Mouse (Mus musculus): ENCODE measurements at regions not wholly inside any gene's neighbourhood (a gene's known extent, or its start where the extent isn't known, plus 50 kb on each side); places are given as distances from the start of the nearest gene placed in this dataset.

GRCm38 (mm10) chr8:93591608-93592301 lies 56.1 kb upstream of the Ces5a start:
- H3K4me3 ChIP-seq (ENCODE audit: insufficient read depth in 1 of 2, low read depth in 1 of 2, low read length in 2 of 2, poor library complexity in 1 of 2, severe bottlenecking in 1 of 2): no peak overlapping the region
- H3K27ac ChIP-seq (ENCODE audit: insufficient read depth, low read depth, low read length, poor library complexity, severe bottlenecking): no peak overlapping the region
- peaks cover 0 to 5% of the 10 kb centered on the region in 2 experiments; a peak in 2 of 4 replicates for H3K4me1 ChIP-seq (ENCODE audit: control insufficient read depth in 2 of 2, insufficient read depth in 2 of 2, low read length in 2 of 2, poor library complexity in 1 of 2)
- H3K36me3 ChIP-seq (ENCODE audit: control insufficient read depth, insufficient read depth, low read length, poor library complexity, severe bottlenecking): no peaks in the 10 kb centered on the region
- H3K9ac ChIP-seq (ENCODE audit: insufficient read depth, low read depth, low read length, poor library complexity, severe bottlenecking): no peak overlapping the region
- DNase-seq (ENCODE audit: low read depth, low spot score): peak; percentile 84
- TF ChIP-seq HCFC1 (IDR thresholded peaks at IDR 0.05; ENCODE audit: borderline replicate concordance, insufficient read depth, low read length): no peak
- no peak for TF ChIP-seq CHD2 (IDR thresholded peaks at IDR 0.05; ENCODE audit: low read depth, low read length)
- no peak for TF ChIP-seq ZNF384 (IDR thresholded peaks at IDR 0.05; ENCODE audit: low read depth, low read length)
- no peak for TF ChIP-seq MAFK (IDR thresholded peaks at IDR 0.05; ENCODE audit: insufficient read depth, low read depth, low read length)
- TF ChIP-seq ZC3H11A (IDR thresholded peaks at IDR 0.05; ENCODE audit: borderline replicate concordance, low read depth, low read length): peak; percentile 50
- no peaks in the 10 kb centered on the region for H3K9me3 ChIP-seq (ENCODE audit: control insufficient read depth, insufficient read depth, low read depth, low read length)
- in situ Hi-C loops (cut with MboI; ENCODE audit: low sequenced_read_pairs in 2 of 2, unreplicated experiment in 2 of 2): loop anchor here (10.0 to 25.0 kb wide), 2 partner anchors 613 to 621 kb away; partner anchors contain the start of gene Nup93 (in 1 of the 2)

GRCm38 (mm10) chr8:93592302-93592651 lies 56.6 kb upstream of the Ces5a start:
- Histone ChIP-seq H3K9ac (ENCODE audit: insufficient read depth, low read depth, low read length, poor library complexity, severe bottlenecking) (no peak overlapping the region), H3K4me3 (ENCODE audit: insufficient read depth in 1 of 2, low read depth in 1 of 2, low read length in 2 of 2, poor library complexity in 1 of 2, severe bottlenecking in 1 of 2) (no peak overlapping the region), H3K36me3 (ENCODE audit: control insufficient read depth, insufficient read depth, low read length, poor library complexity, severe bottlenecking) (no peaks in the 10 kb centered on the region), H3K4me1 (ENCODE audit: control insufficient read depth in 2 of 2, insufficient read depth in 2 of 2, low read length in 2 of 2, poor library complexity in 1 of 2) (peaks cover 0 to 5% of the 10 kb centered on the region in 2 experiments; a peak in 2 of 4 replicates), H3K27ac (ENCODE audit: insufficient read depth, low read depth, low read length, poor library complexity, severe bottlenecking) (no peak overlapping the region), H3K9me3 (ENCODE audit: control insufficient read depth, insufficient read depth, low read depth, low read length) (no peaks in the 10 kb centered on the region)
- TF ChIP-seq CHD2 (IDR thresholded peaks at IDR 0.05; ENCODE audit: low read depth, low read length): no peak
- TF ChIP-seq MAFK (IDR thresholded peaks at IDR 0.05; ENCODE audit: insufficient read depth, low read depth, low read length): no peak
- TF ChIP-seq HCFC1 (IDR thresholded peaks at IDR 0.05; ENCODE audit: borderline replicate concordance, insufficient read depth, low read length): no peak
- TF ChIP-seq ZNF384 (IDR thresholded peaks at IDR 0.05; ENCODE audit: low read depth, low read length): no peak
- no peak for TF ChIP-seq ZC3H11A (IDR thresholded peaks at IDR 0.05; ENCODE audit: borderline replicate concordance, low read depth, low read length)
- in situ Hi-C loops (cut with MboI; ENCODE audit: low sequenced_read_pairs in 2 of 2, unreplicated experiment in 2 of 2): loop anchor here (10.0 to 25.0 kb wide), 2 partner anchors 613 to 620 kb away; partner anchors contain the start of gene Nup93 (in 1 of the 2)
- no peak for DNase-seq (ENCODE audit: low read depth, low spot score)

- Histone ChIP-seq H3K9me3 (ENCODE audit: control insufficient read depth, insufficient read depth, low read depth, low read length) (no peaks in the 10 kb centered on the region), H3K36me3 (ENCODE audit: control insufficient read depth, insufficient read depth, low read length, poor library complexity, severe bottlenecking) (no peaks in the 10 kb centered on the region), H3K9ac (ENCODE audit: insufficient read depth, low read depth, low read length, poor library complexity, severe bottlenecking) (no peak overlapping the region), H3K27ac (ENCODE audit: insufficient read depth, low read depth, low read length, poor library complexity, severe bottlenecking) (no peak overlapping the region), H3K4me3 (ENCODE audit: insufficient read depth in 1 of 2, low read depth in 1 of 2, low read length in 2 of 2, poor library complexity in 1 of 2, severe bottlenecking in 1 of 2) (no peak overlapping the region), H3K4me1 (ENCODE audit: control insufficient read depth in 2 of 2, insufficient read depth in 2 of 2, low read length in 2 of 2, poor library complexity in 1 of 2) (no peaks in the 10 kb centered on the region)
- in situ Hi-C loops (cut with MboI; ENCODE audit: low sequenced_read_pairs in 2 of 2, unreplicated experiment in 2 of 2): loop anchor here (10.0 to 25.0 kb wide), 2 partner anchors 606 to 614 kb away; partner anchors contain the start of gene Nup93 (in 1 of the 2)
- TF ChIP-seq ZC3H11A (IDR thresholded peaks at IDR 0.05; ENCODE audit: borderline replicate concordance, low read depth, low read length): no peak
- TF ChIP-seq MAFK (IDR thresholded peaks at IDR 0.05; ENCODE audit: insufficient read depth, low read depth, low read length): no peak
- TF ChIP-seq ZNF384 (IDR thresholded peaks at IDR 0.05; ENCODE audit: low read depth, low read length): no peak
- no peak for TF ChIP-seq HCFC1 (IDR thresholded peaks at IDR 0.05; ENCODE audit: borderline replicate concordance, insufficient read depth, low read length)
- no peak for TF ChIP-seq CHD2 (IDR thresholded peaks at IDR 0.05; ENCODE audit: low read depth, low read length)
- no peak for DNase-seq (ENCODE audit: low read depth, low spot score)
Measured at GRCm38 (mm10) chr8:93598613-93599121, 63.0 kb upstream of the Ces5a start.

GRCm38 (mm10) chr8:93599306-93599705 lies 63.7 kb upstream of the Ces5a start:
- Histone ChIP-seq H3K9me3 (ENCODE audit: control insufficient read depth, insufficient read depth, low read depth, low read length) (no peaks in the 10 kb centered on the region), H3K27ac (ENCODE audit: insufficient read depth, low read depth, low read length, poor library complexity, severe bottlenecking) (no peak overlapping the region), H3K4me3 (ENCODE audit: insufficient read depth in 1 of 2, low read depth in 1 of 2, low read length in 2 of 2, poor library complexity in 1 of 2, severe bottlenecking in 1 of 2) (no peak overlapping the region), H3K4me1 (ENCODE audit: control insufficient read depth in 2 of 2, insufficient read depth in 2 of 2, low read length in 2 of 2, poor library complexity in 1 of 2) (no peaks in the 10 kb centered on the region), H3K36me3 (ENCODE audit: control insufficient read depth, insufficient read depth, low read length, poor library complexity, severe bottlenecking) (no peaks in the 10 kb centered on the region), H3K9ac (ENCODE audit: insufficient read depth, low read depth, low read length, poor library complexity, severe bottlenecking) (no peak overlapping the region)
- in situ Hi-C loops (cut with MboI; ENCODE audit: low sequenced_read_pairs in 2 of 2, unreplicated experiment in 2 of 2): loop anchor here (10.0 to 25.0 kb wide), 2 partner anchors 605 to 613 kb away; partner anchors contain the start of gene Nup93 (in 1 of the 2)
- no peak for DNase-seq (ENCODE audit: low read depth, low spot score)
- peak; percentile 54; the same call in 1 of the 2 replicates for TF ChIP-seq ZNF384 (IDR thresholded peaks at IDR 0.05; ENCODE audit: low read depth, low read length)
- TF ChIP-seq ZC3H11A (IDR thresholded peaks at IDR 0.05; ENCODE audit: borderline replicate concordance, low read depth, low read length): no peak
- TF ChIP-seq MAFK (IDR thresholded peaks at IDR 0.05; ENCODE audit: insufficient read depth, low read depth, low read length): no peak
- no peak for TF ChIP-seq CHD2 (IDR thresholded peaks at IDR 0.05; ENCODE audit: low read depth, low read length)
- no peak for TF ChIP-seq HCFC1 (IDR thresholded peaks at IDR 0.05; ENCODE audit: borderline replicate concordance, insufficient read depth, low read length)

All from ES-E14 (cell line).